1 mouse cellular context compared by ENCODE assay signal in genomic region chr11:99557976-99558745, GRCm38 (mm10).
TF ChIP-seq lines count a peak whose summit lies in the region.

No protein-coding gene starts in this region.

TF ChIP-seq in CH12.LX, 34 proteins besides CTCF, POLR2A, EP300 and RAD21:
- TF ChIP-seq ZNF384 (IDR thresholded peaks at IDR 0.05; ENCODE audit: low read depth, low read length) (peak; percentile 92), MYC (IDR thresholded peaks at IDR 0.05; ENCODE audit: low read depth, low read length) (no peak), NRF1 (IDR thresholded peaks at IDR 0.05; ENCODE audit: low read depth, low read length) (no peak)
